Mouse (Mus musculus) hindlimb bud, embryonic 11.5 days (tissue): Measurements from ENCODE around the gene Abca9.

ENCODE experiments used
- DNase-seq: peaks from one replicate; pipeline ENCODE4 v3.0.0-alpha.2; 2012; ENCODE audit warnings: low read depth, low spot score; ENCODE audit errors: extremely low spot score

Gene Abca9

DNA sequence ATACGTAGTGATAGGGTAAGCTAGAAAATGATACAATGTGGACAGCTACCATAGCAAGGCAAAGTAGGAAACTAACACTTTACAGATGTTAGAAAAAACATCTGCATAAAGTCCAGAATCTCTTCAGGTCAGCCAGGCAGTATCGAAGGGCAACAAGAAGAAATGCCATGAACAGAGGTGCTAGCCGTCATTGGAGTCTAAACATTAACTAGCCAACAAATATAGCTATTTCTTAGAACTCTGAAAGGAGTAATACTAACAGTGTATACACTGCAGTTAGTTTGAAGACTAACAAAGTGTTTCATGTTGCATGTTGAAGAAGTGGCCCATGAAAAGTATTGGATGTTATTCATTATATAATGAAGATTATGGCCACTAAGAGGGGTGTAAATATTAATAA lies 95.8 kb downstream of the Abca9 start:
- no peak for DNase-seq

DNA sequence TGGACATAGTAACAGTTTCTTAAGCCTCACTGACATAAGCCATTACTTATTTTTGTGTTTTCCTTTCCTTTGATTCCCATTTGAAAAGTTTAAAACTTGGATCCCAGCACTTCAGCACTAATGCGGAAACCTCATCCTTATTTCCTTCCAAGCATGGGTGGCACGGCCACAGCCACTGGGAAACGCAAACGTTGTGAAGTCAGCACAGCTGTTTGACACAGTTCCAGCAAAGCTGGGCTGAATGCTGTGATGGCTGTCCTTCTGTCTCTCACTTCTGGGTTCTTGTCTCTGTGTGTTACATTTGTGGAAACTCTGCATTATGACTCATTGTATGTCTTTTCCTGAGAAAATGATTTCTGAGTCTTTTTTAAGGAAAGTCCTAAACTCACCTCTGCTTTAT lies 107.0 kb downstream of the Abca9 start:
- no peak for DNase-seq

DNA sequence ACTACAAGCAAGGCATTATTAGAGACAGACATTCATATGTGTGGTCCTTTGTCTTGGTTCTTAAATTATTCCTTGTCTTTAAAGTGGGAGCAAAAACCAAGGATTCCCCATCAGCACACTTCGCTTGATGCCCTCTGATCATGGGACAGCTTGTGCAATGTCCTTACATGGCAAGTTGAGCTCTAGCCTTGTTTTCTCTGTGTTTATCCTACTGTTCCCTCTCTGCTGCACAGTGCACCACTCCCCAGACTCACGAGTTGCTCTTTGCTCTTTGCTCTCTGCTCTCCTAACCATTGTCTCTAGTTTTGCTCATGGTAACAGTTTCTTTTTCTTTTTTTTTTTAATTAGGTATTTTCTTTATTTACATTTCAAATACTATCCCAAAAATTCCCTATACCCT lies 107.9 kb downstream of the Abca9 start:
- no peak for DNase-seq

DNA sequence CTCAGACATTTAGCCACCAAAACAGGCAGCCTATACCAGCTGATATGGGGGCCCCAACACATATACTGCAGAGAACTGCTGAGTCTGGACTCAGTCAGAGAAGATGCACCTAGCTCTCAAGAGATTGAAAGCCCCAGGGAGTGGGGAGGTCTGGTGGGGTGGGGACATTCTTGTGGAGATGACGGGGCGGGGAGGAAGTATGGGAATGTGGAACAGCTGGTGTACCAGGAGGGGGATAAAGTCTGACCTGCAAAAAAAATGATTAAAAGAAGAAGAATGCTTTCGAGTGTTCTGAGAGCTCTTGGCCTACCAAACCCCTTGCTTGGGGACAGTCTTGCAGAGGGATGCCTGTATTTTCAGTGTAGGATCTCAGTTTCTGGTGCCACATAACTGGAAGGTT lies 114.3 kb downstream of the Abca9 start:
- no peak for DNase-seq
